Mouse (Mus musculus) bone marrow, adult 2 months (tissue): Measurements from ENCODE around the gene Med23. TPM values are rescaled to one million over a fixed set of nuclear protein-coding genes. Genes with fewer than 3 reads are reported as not detected.

Experiments
- H3K27ac ChIP-seq: fragments of 200-500 bp; 2 replicates; pipeline ENCODE4 v1.5.1; 2012; ENCODE audit warnings: low read depth, mild to moderate bottlenecking, control low read depth, inconsistent platforms, low read length; ENCODE audit not compliant: control insufficient read depth, poor library complexity, insufficient read depth
- H3K4me1 ChIP-seq: fragments of 200-500 bp; 2 replicates; pipeline ENCODE4 v1.6.1; 2011; ENCODE audit warnings: low read length; ENCODE audit not compliant: control insufficient read depth, insufficient read depth
- H3K4me3 ChIP-seq: fragments of 200-500 bp; replicated peaks from 2 replicates; pipeline ENCODE3; 2011; ENCODE audit warnings: mild to moderate bottlenecking, low read depth, low read length, control low read depth; ENCODE audit not compliant: control insufficient read depth
- CTCF ChIP-seq: fragments of 200-500 bp; IDR thresholded peaks from 2 replicates; pipeline ENCODE4 v1.5.1; 2011; ENCODE audit warnings: low read length, control low read depth; ENCODE audit not compliant: control insufficient read depth, insufficient read depth
- POLR2A ChIP-seq: fragments of 200-500 bp; IDR thresholded peaks from 2 replicates; pipeline ENCODE4 v1.6.1; 2011; ENCODE audit warnings: low read depth, mild to moderate bottlenecking, control low read depth, low read length, borderline replicate concordance; ENCODE audit not compliant: control insufficient read depth
- WGBS: fragments of 180-500 bp; shearing (Covaris S2); methylation state at CpG from one replicate; pipeline ENCODE4 v1.1.7; 2018; 5-methylcytosine and 5-hydroxymethylcytosine counted together
- polyA plus RNA-seq: library from polyadenylated mRNA; stranded (reverse); fragments of >200 nt; gene quantifications from 2 replicates; pipeline ENCODE4 v1.2.4, GENCODE M21; 2011; ENCODE audit warnings: low replicate concordance; ENCODE audit not compliant: missing spikeins, insufficient read depth, insufficient read length

Gene Med23
- polyA plus RNA-seq, 1 experiment: 8.7 TPM

DNA sequence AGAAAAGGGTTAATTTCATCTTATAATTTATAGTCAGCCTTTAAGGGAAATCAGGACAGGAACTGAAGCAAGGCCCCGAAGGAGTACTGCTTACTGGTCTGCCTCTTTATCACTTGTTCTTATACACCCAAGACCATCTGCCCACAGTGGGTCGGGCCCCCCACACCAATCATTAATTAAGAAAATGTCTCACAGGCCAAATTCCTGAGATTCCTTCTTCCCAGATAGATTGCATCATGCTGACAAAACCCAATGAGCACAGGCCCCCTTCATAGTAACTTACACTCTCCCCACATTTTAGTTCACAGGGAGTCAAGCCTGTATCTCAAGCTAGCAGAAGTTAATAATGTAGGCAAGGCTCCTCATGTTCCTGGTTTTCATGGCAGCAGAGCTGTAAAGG is 27.8 kb upstream of the Med23 start:
- Histone ChIP-seq H3K4me3 (no peak overlapping the region), H3K4me1 (no peaks in the 10 kb centered on the region; the same call in 1 of the 2 replicates), H3K27ac (no peak overlapping the region)
- TF ChIP-seq POLR2A (no peak), CTCF (no peak)
- WGBS: 62% methylated on average over 2 of the region's 2 CpGs

DNA sequence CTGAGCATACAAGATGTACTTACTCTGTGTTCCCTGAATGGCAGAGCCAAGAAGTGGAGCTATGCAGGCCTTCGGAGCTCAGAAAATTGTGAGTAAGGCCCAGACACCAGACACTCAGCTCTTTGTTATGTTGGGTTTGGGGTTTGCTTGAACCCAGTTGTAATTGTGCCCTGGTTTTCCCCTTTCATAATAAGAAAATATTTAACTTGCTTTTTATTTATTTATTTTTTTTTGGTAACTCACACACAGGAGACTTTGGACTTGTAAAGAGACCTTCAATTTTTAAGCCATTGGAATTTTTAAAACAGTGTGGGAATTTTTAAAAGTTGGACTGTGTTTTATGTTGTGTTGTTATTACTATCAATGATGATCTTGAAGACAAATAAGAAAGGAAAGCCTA is 27.1 kb upstream of the Med23 start, which contains the start of gene Enpp3:
Gene Enpp3 (minus strand): TSS at position 148 of the 400 bp plus-strand sequence.
- 80% methylated on average over 1 of the region's 1 CpGs for WGBS

DNA sequence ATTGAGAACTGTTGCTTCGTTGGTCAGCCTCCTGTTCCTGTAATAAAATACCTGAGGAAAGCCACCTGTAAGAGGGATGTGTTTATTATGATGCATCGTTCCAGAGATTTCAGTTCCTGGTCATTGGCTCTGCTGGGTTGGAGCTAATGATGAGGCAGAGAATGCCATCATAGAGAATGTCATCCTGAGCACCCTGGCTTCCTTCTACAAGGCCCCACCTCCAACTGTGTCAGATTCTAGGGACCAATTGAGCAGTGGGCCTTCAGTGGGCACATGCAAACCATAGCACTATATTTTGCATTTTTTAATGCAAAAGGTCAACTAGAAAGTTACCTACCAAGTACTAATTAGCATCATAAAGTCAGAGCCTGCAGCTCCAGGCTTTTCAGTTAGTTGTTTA is 6.6 kb upstream of the Med23 start:
- Histone ChIP-seq H3K4me1 (no peaks in the 10 kb centered on the region), H3K4me3 (no peak overlapping the region), H3K27ac (no peak overlapping the region)
- TF ChIP-seq POLR2A (no peak), CTCF (no peak)
- WGBS: 83% methylated on average over 2 of the region's 2 CpGs

More for the DNA sequence above, 27.1 kb upstream of the Med23 start, which contains the start of gene Enpp3:
- Histone ChIP-seq H3K27ac (no peak within 1 kb of the TSS), H3K4me1 (no peaks in the 10 kb centered on the region; the same call in 1 of the 2 replicates), H3K4me3 (no peak within 1 kb of the TSS)
- TF ChIP-seq POLR2A: no peak
- TF ChIP-seq CTCF: no peak

GRCm38 (mm10) chr10:24864434-24864833 is 5.4 kb upstream of the Med23 start:
- no peak for TF ChIP-seq POLR2A
- peak; percentile 19; the same call in 1 of the 2 replicates for TF ChIP-seq CTCF
- Histone ChIP-seq H3K4me1 (no peaks in the 10 kb centered on the region), H3K4me3 (no peak overlapping the region), H3K27ac (no peak overlapping the region)
- 64% methylated on average over 6 of the region's 6 CpGs for WGBS

DNA sequence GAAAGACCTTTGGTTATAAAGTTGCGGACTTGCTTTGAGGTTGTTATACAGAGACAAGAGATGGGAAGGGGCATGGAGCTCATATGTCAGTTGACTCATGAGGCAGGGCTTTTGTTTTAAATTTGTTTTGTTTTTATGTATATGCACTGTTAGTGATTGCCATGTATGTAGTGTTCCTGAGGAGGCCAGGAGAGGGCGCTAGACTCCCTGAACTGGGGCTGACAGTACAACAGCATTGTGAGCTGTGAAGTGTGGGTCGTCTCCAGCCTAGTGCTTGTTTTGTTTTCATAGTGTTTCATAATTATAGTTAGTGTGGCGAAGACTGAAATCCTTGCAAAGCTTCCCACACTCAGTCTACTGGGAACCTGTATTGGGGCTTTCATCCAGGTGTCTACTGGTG is 3.8 kb downstream of the Med23 start:
- Histone ChIP-seq H3K4me1 (no peaks in the 10 kb centered on the region), H3K27ac (no peak overlapping the region), H3K4me3 (no peak overlapping the region)
- TF ChIP-seq CTCF: peak; percentile 33; the same call in 1 of the 2 replicates
- no peak for TF ChIP-seq POLR2A
- 83% methylated on average over 4 of the region's 4 CpGs for WGBS

- WGBS: 87% methylated on average over 9 of the region's 9 CpGs
- Histone ChIP-seq H3K4me1 (no peaks in the 10 kb centered on the region), H3K4me3 (no peak overlapping the region), H3K27ac (no peak overlapping the region)
- no peak for TF ChIP-seq POLR2A
- TF ChIP-seq CTCF: no peak
Observed at GRCm38 (mm10) chr10:24886008-24886407, 16.2 kb downstream of the Med23 start.

- H3K4me3 ChIP-seq: no peak overlapping the region
- H3K27ac ChIP-seq: no peak overlapping the region
- 89% methylated on average over 7 of the region's 7 CpGs for WGBS
- no peaks in the 10 kb centered on the region for H3K4me1 ChIP-seq
- TF ChIP-seq CTCF (no peak), POLR2A (no peak)
Observed at GRCm38 (mm10) chr10:24888343-24888742, 18.6 kb downstream of the Med23 start.

- Histone ChIP-seq H3K27ac (no peak overlapping the region), H3K4me3 (no peak overlapping the region), H3K4me1 (no peaks in the 10 kb centered on the region)
- WGBS: 93% methylated on average over 8 of the region's 8 CpGs
- TF ChIP-seq CTCF (no peak), POLR2A (no peak)
Observed at GRCm38 (mm10) chr10:24895927-24896326, 26.1 kb downstream of the Med23 start.

GRCm38 (mm10) chr10:24905627-24906026 is 35.8 kb downstream of the Med23 start:
- no peak overlapping the region for H3K4me3 ChIP-seq
- no peak for TF ChIP-seq CTCF
- TF ChIP-seq POLR2A: no peak
- WGBS: 92% methylated on average over 10 of the region's 10 CpGs
- H3K4me1 ChIP-seq: no peaks in the 10 kb centered on the region
- no peak overlapping the region for H3K27ac ChIP-seq
